Mouse (Mus musculus) ES-Bruce4 (cell line): ENCODE data around the gene Tshz3. TPM values are rescaled to one million over a fixed set of nuclear protein-coding genes. Genes with fewer than 3 reads are reported as not detected.
A peak's percentile ranks its signal among the peaks of the same experiment; 100 is the strongest.

Source experiments
- H3K27ac ChIP-seq: 2 replicates; pipeline ENCODE4 v1.5.1; 2012; ENCODE audit warnings: low read length, inconsistent platforms; ENCODE audit not compliant: insufficient read depth
- H3K27me3 ChIP-seq: 2 replicates; pipeline ENCODE4 v1.6.1; 2012; ENCODE audit warnings: mild to moderate bottlenecking, low read length, inconsistent platforms; ENCODE audit not compliant: control insufficient read depth, poor library complexity, insufficient read depth, severe bottlenecking
- H3K36me3 ChIP-seq: 2 replicates; pipeline ENCODE4 v1.6.1; 2012; ENCODE audit warnings: inconsistent platforms, mild to moderate bottlenecking, low read length, moderate library complexity; ENCODE audit not compliant: control insufficient read depth, poor library complexity, insufficient read depth, severe bottlenecking
- H3K4me1 ChIP-seq: one replicate; pipeline ENCODE4 v1.8.1; 2011; ENCODE audit warnings: low read length; ENCODE audit not compliant: control insufficient read depth, insufficient read depth
- H3K4me3 ChIP-seq: 2 replicates; pipeline ENCODE4 v1.5.1; 2011; ENCODE audit warnings: low read depth, mild to moderate bottlenecking, low read length
- H3K9ac ChIP-seq: 2 replicates; pipeline ENCODE4 v1.6.1; 2012; ENCODE audit warnings: low read depth, mild to moderate bottlenecking, inconsistent platforms; ENCODE audit not compliant: poor library complexity, severe bottlenecking
- H3K9me3 ChIP-seq: replicated peaks from 2 replicates; pipeline ENCODE4 v1.6.1; 2012; ENCODE audit warnings: mild to moderate bottlenecking, low read length, inconsistent platforms; ENCODE audit not compliant: control insufficient read depth, poor library complexity, insufficient read depth, severe bottlenecking
- CTCF ChIP-seq: IDR thresholded peaks from one replicate; pipeline ENCODE4 v1.8.1; 2011; ENCODE audit warnings: low read depth, low read length
- EP300 ChIP-seq: IDR thresholded peaks from 2 replicates; pipeline ENCODE4 v1.6.1; 2011; ENCODE audit warnings: low read depth, low read length; ENCODE audit not compliant: insufficient read depth
- POLR2A ChIP-seq: IDR thresholded peaks from one replicate; pipeline ENCODE4 v1.8.1; 2011; ENCODE audit warnings: low read length; ENCODE audit not compliant: insufficient read depth
- polyA plus RNA-seq: library from polyadenylated mRNA; stranded (reverse); fragments of >200 nt; gene quantifications from 2 replicates; pipeline ENCODE4 v1.2.4, GENCODE M21; 2011; ENCODE audit warnings: low read depth; ENCODE audit not compliant: missing spikeins, insufficient read depth, insufficient read length

Gene Tshz3
- polyA plus RNA-seq, 1 experiment, result 1.3 TPM

DNA sequence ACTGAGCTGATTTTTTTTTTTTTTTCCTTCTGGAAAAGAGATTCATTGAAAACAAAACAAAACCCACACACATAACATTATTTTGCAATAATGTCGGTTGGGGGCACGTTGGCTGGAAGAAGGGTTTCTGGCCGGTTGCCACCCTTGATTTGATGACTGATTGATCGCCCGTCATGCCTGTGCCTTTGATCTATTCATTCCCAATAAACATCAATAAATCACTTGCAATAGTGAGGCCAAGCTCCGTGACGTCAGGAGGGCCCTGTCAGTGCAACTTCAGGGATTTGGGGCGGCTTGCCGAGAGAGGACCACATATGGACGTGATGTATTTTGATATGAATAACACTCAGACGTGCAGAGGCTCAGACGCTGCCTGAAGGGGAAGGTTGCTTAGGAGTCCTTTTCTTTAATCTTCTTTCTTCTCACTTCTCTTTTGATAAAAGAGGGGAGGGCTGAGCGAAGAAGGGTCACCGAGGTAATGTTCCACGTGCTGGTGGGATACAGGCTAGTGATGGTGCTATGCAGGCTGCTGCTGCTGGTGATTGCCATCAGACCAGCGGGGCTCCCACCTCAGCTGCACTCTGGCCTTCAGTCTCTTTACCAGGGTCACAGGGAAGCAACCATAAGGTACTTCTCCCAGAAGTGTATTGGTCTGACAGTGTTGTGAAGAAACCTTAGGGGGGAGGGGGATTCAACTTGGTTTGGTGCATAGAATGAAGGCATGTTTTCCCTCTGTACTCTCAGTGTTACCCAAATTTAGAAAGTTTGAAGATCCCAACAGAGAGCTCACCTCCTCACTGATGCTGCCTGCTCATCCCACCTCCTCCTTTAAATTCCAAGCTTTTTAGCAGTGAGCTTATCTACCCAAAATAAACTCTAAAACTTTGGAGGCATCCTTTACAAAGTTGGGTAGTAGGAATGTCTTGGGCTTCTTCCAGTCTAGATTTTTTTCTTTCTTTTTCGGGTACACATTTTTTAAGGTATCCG lies 1.4 kb downstream of the Tshz3 start:
- peaks cover 3% of the 10 kb centered on the region for H3K4me1 ChIP-seq
- 0 out of 2 replicates have a peak, but pooled peaks cover 8% of the 10 kb centered on the region for H3K27me3 ChIP-seq
- H3K9ac ChIP-seq, result no peak overlapping the region
- TF ChIP-seq POLR2A (no peak), CTCF (no peak), EP300 (no peak)
- no peak overlapping the region for H3K4me3 ChIP-seq
- H3K9me3 ChIP-seq, result no peaks in the 10 kb centered on the region
- no peaks in the 10 kb centered on the region for H3K36me3 ChIP-seq
- no peak overlapping the region for H3K27ac ChIP-seq

DNA sequence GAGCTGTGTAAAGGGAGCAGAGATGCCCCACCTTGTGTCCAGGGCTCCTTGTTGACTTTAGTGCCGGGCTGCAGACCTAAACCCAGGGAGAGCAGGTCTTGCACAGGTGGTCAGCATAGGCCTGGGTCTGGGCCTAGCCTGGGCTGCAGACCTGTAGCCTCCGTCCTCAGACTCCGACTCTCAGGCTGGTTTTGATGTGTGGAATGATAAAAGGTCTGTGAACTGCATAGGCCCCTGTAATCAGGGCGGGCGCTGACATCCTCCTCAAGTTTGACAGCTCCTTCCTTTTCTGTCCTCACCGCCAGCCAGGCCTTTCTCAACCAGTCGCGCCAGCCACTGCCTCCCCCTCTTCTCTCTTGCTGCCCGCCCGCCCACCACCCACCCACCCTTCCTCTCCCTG lies 8.7 kb downstream of the Tshz3 start:
- H3K27ac ChIP-seq, result no peak overlapping the region
- H3K4me3 ChIP-seq, result no peak overlapping the region
- H3K27me3 ChIP-seq, result no peaks in the 10 kb centered on the region
- H3K9ac ChIP-seq, result no peak overlapping the region
- no peaks in the 10 kb centered on the region for H3K9me3 ChIP-seq
- no peaks in the 10 kb centered on the region for H3K36me3 ChIP-seq
- TF ChIP-seq CTCF, result no peak
- TF ChIP-seq POLR2A, result no peak
- no peak for TF ChIP-seq EP300
- no peaks in the 10 kb centered on the region for H3K4me1 ChIP-seq

DNA sequence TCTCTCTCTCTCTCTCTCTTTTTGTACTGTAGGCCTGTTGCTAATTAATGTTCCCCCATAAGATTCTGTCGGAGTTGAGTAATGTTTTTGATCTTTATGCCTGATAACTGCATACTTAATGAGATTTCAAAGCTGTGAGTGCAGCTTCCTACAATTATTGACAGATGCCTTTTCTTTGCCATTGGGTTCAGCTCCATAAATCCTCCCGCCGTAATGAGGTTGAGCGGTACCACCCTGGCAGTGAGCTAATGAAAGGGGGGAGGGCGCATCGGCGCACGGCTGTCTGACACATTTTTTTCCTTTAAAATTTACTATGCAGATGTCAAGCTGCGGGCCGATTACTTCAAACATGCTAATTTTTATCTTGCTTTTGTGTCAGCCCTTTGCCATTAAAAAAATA lies 9.3 kb downstream of the Tshz3 start:
- Histone ChIP-seq H3K4me1 (no peaks in the 10 kb centered on the region), H3K27ac (no peak overlapping the region), H3K36me3 (no peaks in the 10 kb centered on the region), H3K9ac (no peak overlapping the region), H3K27me3 (no peaks in the 10 kb centered on the region), H3K4me3 (no peak overlapping the region), H3K9me3 (no peaks in the 10 kb centered on the region)
- TF ChIP-seq EP300, result no peak
- no peak for TF ChIP-seq POLR2A
- TF ChIP-seq CTCF, result no peak

DNA sequence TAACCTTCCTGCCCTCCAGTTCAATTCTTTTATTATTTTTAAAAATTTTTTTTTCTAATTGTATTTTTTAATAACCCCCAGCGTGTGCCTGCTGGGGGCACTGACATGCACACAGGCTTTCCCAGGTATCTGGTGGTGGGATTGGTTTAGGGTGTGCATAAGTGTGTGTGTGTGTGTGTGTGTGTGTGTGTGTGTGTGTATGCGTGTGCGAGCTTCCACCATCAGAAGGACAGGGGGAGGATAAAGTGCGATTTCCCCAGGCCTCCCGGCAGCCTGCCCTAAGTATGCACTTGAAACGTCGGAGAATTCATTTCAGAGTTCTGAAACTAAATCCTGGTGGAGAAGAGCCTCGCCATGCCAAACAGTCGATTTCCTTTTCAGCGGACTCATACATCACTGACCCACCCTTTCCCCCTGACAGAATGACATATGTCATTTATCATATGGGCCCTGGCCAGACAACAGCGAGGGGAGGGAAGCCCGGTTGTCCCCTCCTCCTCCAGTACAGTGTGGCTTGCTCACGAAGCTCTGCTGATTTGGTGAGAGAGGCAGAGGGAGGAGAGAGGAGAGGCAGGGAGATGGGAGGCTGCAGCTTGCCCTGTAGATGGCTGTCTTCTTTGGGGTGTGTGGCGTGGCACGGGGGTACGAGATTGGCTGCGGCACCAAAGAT lies 9.9 kb downstream of the Tshz3 start:
- Histone ChIP-seq H3K9ac (no peak overlapping the region), H3K4me1 (no peaks in the 10 kb centered on the region), H3K4me3 (no peak overlapping the region)

DNA sequence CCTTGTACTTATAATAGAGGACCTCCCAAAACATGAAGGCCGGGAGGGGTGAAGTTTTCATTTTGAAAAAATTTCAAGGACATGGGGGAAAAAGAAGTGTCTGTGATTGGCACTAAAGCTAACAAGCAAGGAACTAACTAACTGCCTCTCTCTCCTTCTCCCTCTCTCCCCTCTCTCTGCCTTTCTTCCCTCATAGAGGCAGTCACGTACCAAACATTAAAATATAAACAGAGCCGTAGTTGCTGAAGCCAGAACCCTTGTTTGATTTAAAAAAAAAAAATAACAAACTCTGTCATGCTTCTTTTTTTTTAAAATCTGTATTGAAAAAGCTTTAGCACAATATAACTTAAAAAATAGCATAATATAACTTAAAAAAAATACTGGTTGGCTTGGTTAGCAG lies 10.9 kb downstream of the Tshz3 start:
- Histone ChIP-seq H3K36me3 (no peaks in the 10 kb centered on the region), H3K27me3 (no peaks in the 10 kb centered on the region), H3K4me3 (no peak overlapping the region), H3K9ac (no peak overlapping the region), H3K4me1 (no peaks in the 10 kb centered on the region), H3K27ac (no peak overlapping the region), H3K9me3 (no peaks in the 10 kb centered on the region)
- TF ChIP-seq POLR2A, result no peak

More for the DNA sequence above, 9.9 kb downstream of the Tshz3 start:
- Histone ChIP-seq H3K27me3 (no peaks in the 10 kb centered on the region), H3K27ac (no peak overlapping the region), H3K36me3 (no peaks in the 10 kb centered on the region), H3K9me3 (no peaks in the 10 kb centered on the region)
- no peak for TF ChIP-seq EP300
- TF ChIP-seq CTCF, result no peak
- no peak for TF ChIP-seq POLR2A

DNA sequence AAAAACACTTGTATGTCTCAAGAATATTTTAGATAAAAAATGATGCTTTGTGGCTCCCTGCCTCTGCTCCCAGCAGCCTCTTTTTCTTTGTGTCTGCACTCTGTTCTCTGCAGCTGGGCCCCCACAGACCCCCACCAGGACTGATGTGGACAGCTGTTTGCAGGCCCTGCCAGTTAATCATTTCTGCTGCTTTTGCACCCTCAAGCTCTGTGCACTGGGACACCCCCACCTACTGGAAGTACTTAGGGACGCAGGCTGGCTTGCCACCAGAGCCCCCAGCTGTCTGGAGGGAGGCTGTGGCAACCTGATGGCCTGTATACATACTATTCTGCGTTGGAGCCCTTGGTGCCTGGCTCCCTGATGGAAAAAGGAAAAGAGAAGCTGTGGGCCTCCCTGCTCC lies 11.3 kb downstream of the Tshz3 start:
- no peaks in the 10 kb centered on the region for H3K36me3 ChIP-seq
- H3K27me3 ChIP-seq, result no peaks in the 10 kb centered on the region
- H3K4me3 ChIP-seq, result no peak overlapping the region
- TF ChIP-seq POLR2A (no peak), CTCF (peak; percentile 46), EP300 (no peak)
- H3K9ac ChIP-seq, result no peak overlapping the region
- no peak overlapping the region for H3K27ac ChIP-seq
- H3K4me1 ChIP-seq, result no peaks in the 10 kb centered on the region
- no peaks in the 10 kb centered on the region for H3K9me3 ChIP-seq
